Mouse (Mus musculus): ENCODE results near the gene Rpgr. TPM values are rescaled to one million over a fixed set of nuclear protein-coding genes. Genes with fewer than 3 reads are reported as not detected.

Rpgr gene
- polyA plus RNA-seq, 1 experiment from 2014 or later, result 11.1 TPM

- H3K36me3 ChIP-seq (ENCODE audit: control insufficient read depth, insufficient read depth, low read length), result no peaks in the 10 kb centered on the region
- DNase-seq (ENCODE audit: low spot score) (peak; percentile 45), ATAC-seq (ENCODE audit: low read depth) (no peak)
- H3K4me3 ChIP-seq (ENCODE audit: low read depth, low read length), result no peak overlapping the region
- H3K9ac ChIP-seq (ENCODE audit: low read depth, low read length), result no peak overlapping the region
- 67% methylated on average over 1 of the region's 1 CpGs for WGBS
- no peaks in the 10 kb centered on the region for H3K9me3 ChIP-seq (ENCODE audit: control insufficient read depth, low read length)
- H3K4me1 ChIP-seq (ENCODE audit: control insufficient read depth, insufficient read depth, low read length), result no peaks in the 10 kb centered on the region; the same call in 1 of the 2 replicates
- no peak overlapping the region for H3K4me2 ChIP-seq (ENCODE audit: low read depth, low read length)
- H3K27me3 ChIP-seq (replicated peaks; ENCODE audit: control insufficient read depth, insufficient read depth, low read length), result no peaks in the 10 kb centered on the region
- no peak overlapping the region for H3K27ac ChIP-seq (replicated peaks; ENCODE audit: low read depth, low read length)
Observed at GRCm38 (mm10) chrX:10063781-10064180, 152.9 kb downstream of the Rpgr start.

- DNase-seq (ENCODE audit: low spot score) (no peak), ATAC-seq (ENCODE audit: low read depth) (no peak)
- 72% methylated on average over 2 of the region's 2 CpGs for WGBS
- no peaks in the 10 kb centered on the region for H3K9me3 ChIP-seq (ENCODE audit: control insufficient read depth, low read length)
- H3K9ac ChIP-seq (ENCODE audit: low read depth, low read length), result no peak overlapping the region
- H3K4me3 ChIP-seq (ENCODE audit: low read depth, low read length), result no peak overlapping the region
- H3K4me2 ChIP-seq (ENCODE audit: low read depth, low read length), result no peak overlapping the region
- H3K27ac ChIP-seq (replicated peaks; ENCODE audit: low read depth, low read length), result no peak overlapping the region
- H3K36me3 ChIP-seq (ENCODE audit: control insufficient read depth, insufficient read depth, low read length), result no peaks in the 10 kb centered on the region
- no peaks in the 10 kb centered on the region for H3K27me3 ChIP-seq (replicated peaks; ENCODE audit: control insufficient read depth, insufficient read depth, low read length)
- no peaks in the 10 kb centered on the region; the same call in 1 of the 2 replicates for H3K4me1 ChIP-seq (ENCODE audit: control insufficient read depth, insufficient read depth, low read length)
Observed at GRCm38 (mm10) chrX:10063361-10063760, 153.4 kb downstream of the Rpgr start.

GRCm38 (mm10) chrX:10062201-10062600 lies 154.5 kb downstream of the Rpgr start:
- Histone ChIP-seq H3K9me3 (ENCODE audit: control insufficient read depth, low read length) (no peaks in the 10 kb centered on the region), H3K9ac (ENCODE audit: low read depth, low read length) (no peak overlapping the region), H3K27me3 (replicated peaks; ENCODE audit: control insufficient read depth, insufficient read depth, low read length) (no peaks in the 10 kb centered on the region), H3K36me3 (ENCODE audit: control insufficient read depth, insufficient read depth, low read length) (no peaks in the 10 kb centered on the region), H3K4me3 (ENCODE audit: low read depth, low read length) (no peak overlapping the region), H3K4me2 (ENCODE audit: low read depth, low read length) (no peak overlapping the region), H3K27ac (replicated peaks; ENCODE audit: low read depth, low read length) (no peak overlapping the region), H3K4me1 (ENCODE audit: control insufficient read depth, insufficient read depth, low read length) (no peaks in the 10 kb centered on the region; the same call in 1 of the 2 replicates)
- no peak for ATAC-seq (ENCODE audit: low read depth)
- 65% methylated on average over 4 of the region's 4 CpGs for WGBS
- no peak for DNase-seq (ENCODE audit: low spot score)

- no peak for ATAC-seq (ENCODE audit: low read depth)
Observed at GRCm38 (mm10) chrX:10034666-10035065, 182.1 kb downstream of the Rpgr start.

More at GRCm38 (mm10) chrX:10034666-10035065, 182.1 kb downstream of the Rpgr start:
- no peaks in the 10 kb centered on the region for H3K4me1 ChIP-seq (ENCODE audit: control insufficient read depth, insufficient read depth, low read length)
- no peak overlapping the region for H3K4me3 ChIP-seq (ENCODE audit: low read depth, low read length)
- no peaks in the 10 kb centered on the region for H3K27me3 ChIP-seq (replicated peaks; ENCODE audit: control insufficient read depth, insufficient read depth, low read length)
- no peaks in the 10 kb centered on the region for H3K9me3 ChIP-seq (ENCODE audit: control insufficient read depth, low read length)
- no peak overlapping the region for H3K4me2 ChIP-seq (ENCODE audit: low read depth, low read length)
- no peaks in the 10 kb centered on the region for H3K36me3 ChIP-seq (ENCODE audit: control insufficient read depth, insufficient read depth, low read length)
- H3K9ac ChIP-seq (ENCODE audit: low read depth, low read length), result no peak overlapping the region
- no peak for DNase-seq (ENCODE audit: low spot score)
- H3K27ac ChIP-seq (replicated peaks; ENCODE audit: low read depth, low read length), result no peak overlapping the region

Other genes with a start within 250 kb of the Rpgr start
- 84.8 and 85.3 TPM in 2 replicates for gene Srpx, start 99.2 kb downstream of the Rpgr start, polyA plus RNA-seq (2014; fragmentation: Nextera tagmentation; extraction: Ambion mirVana)
- gene Otc, start 35.4 kb upstream of the Rpgr start, polyA plus RNA-seq (2014; fragmentation: Nextera tagmentation; extraction: Ambion mirVana), result not detected in 2 replicates